In the genomic region with DNA sequence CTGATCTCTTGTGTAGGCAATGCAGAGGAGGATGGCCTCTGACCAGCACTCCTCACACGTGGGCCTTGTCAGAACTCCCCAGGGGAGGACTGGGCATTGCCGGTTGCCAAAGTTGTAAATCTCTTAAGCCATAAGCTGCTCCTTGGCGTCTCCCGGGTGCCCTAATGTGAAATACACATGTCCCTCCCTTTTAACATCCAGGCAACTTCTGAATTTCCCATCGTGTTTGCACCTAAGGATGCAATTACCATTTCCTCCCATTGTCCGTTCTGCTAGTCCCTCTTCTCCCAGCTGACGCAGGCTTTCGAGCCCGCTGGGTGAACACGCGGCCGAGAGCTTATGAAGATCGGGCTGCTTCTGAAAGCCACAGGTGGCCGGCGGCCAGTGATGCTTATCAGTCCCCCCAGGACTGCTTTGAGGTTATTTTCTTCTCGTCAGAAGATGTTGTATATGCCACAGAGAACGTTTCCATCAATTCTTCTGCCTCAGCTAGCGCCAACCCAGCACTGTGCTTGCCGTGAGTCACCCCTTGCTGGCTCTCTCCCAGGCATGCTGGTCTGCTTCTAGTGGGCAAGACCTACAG, we compare ENCODE assay signal across 9 mouse cellular contexts. TPM values are rescaled to one million over a fixed set of nuclear protein-coding genes. Genes with fewer than 3 reads are reported as not detected.
DNase-seq lines count a peak whose midpoint lies in the region; ATAC-seq lines count a peak whose summit lies in the region.
"Had no signal": no experiment of that assay in that cellular context is flagged by ENCODE, and none has a peak within 500 bp of the region (broad histone marks: within the 10 kb centered on the region; RNA-seq: fewer than 3 reads in every experiment).

No protein-coding gene starts in this region.

- no peak overlapping the region for H3K27ac ChIP-seq in hindbrain, embryonic 15.5 days (replicated peaks)
- H3K27ac ChIP-seq in hindbrain, embryonic 11.5 days (ENCODE audit: low read depth, low read length) = no peak overlapping the region
- H3K27ac ChIP-seq in lung, embryonic 16.5 days (ENCODE audit: low read length) = peak overlapping the region; percentile 45
- H3K27ac ChIP-seq: stomach, embryonic 15.5 days had no signal

- H3K4me3 ChIP-seq in hindbrain, embryonic 15.5 days = no peak overlapping the region
- no peak overlapping the region for H3K4me3 ChIP-seq in hindbrain, embryonic 11.5 days (ENCODE audit: low read depth, low read length)
- H3K4me3 ChIP-seq in lung, embryonic 16.5 days (ENCODE audit: low read length) = no peak overlapping the region
- H3K4me3 ChIP-seq: stomach, embryonic 15.5 days had no signal

- no peaks in the 10 kb centered on the region for H3K36me3 ChIP-seq in hindbrain, embryonic 15.5 days
- no peaks in the 10 kb centered on the region for H3K36me3 ChIP-seq in hindbrain, embryonic 11.5 days (ENCODE audit: control insufficient read depth, insufficient read depth, low read length)
- H3K36me3 ChIP-seq in lung, embryonic 16.5 days (ENCODE audit: control insufficient read depth, insufficient read depth, low read length) = no peaks in the 10 kb centered on the region
- H3K36me3 ChIP-seq: stomach, embryonic 15.5 days had no signal

- no peaks in the 10 kb centered on the region for H3K9me3 ChIP-seq in hindbrain, embryonic 15.5 days
- no peaks in the 10 kb centered on the region for H3K9me3 ChIP-seq in hindbrain, embryonic 11.5 days (ENCODE audit: control insufficient read depth, low read length)
- no peaks in the 10 kb centered on the region for H3K9me3 ChIP-seq in lung, embryonic 16.5 days (ENCODE audit: control insufficient read depth, low read length)
- H3K9me3 ChIP-seq: stomach, embryonic 15.5 days had no signal

- no peaks in the 10 kb centered on the region for H3K4me1 ChIP-seq in hindbrain, embryonic 15.5 days (replicated peaks)
- no peaks in the 10 kb centered on the region for H3K4me1 ChIP-seq in hindbrain, embryonic 11.5 days (replicated peaks; ENCODE audit: control insufficient read depth, insufficient read depth, low read length)
- H3K4me1 ChIP-seq in lung, embryonic 16.5 days (replicated peaks; ENCODE audit: control insufficient read depth, insufficient read depth, low read length) = no peaks in the 10 kb centered on the region
- H3K4me1 ChIP-seq: stomach, embryonic 15.5 days had no signal

- no peak overlapping the region for H3K4me2 ChIP-seq in hindbrain, embryonic 15.5 days
- H3K4me2 ChIP-seq in hindbrain, embryonic 11.5 days (replicated peaks; ENCODE audit: low read depth, low read length) = no peak overlapping the region
- H3K4me2 ChIP-seq in lung, embryonic 16.5 days (ENCODE audit: low read depth, low read length) = no peak overlapping the region
- H3K4me2 ChIP-seq: stomach, embryonic 15.5 days had no signal

- intact Hi-C loops in heart, postnatal 36 days (cut with DNase I) = loop anchor here (1.0 to 5.0 kb wide), 4 partner anchors 30 to 63 kb away; a partner anchor contains a TSS

- WGBS in hindbrain, embryonic 15.5 days = 55% methylated on average over 19 of the region's 19 CpGs
- 64% methylated on average over 19 of the region's 19 CpGs for WGBS in hindbrain, embryonic 11.5 days
- 53% methylated on average over 19 of the region's 19 CpGs for WGBS in lung, embryonic 16.5 days

- DNase-seq in hindbrain, embryonic 11.5 days (ENCODE audit: low spot score) = no peak
- peak; percentile 43 for DNase-seq in embryo, embryonic 10.5 days (ENCODE audit: low spot score)
- peak; percentile 56 to 58 for DNase-seq in heart, postnatal 36 days
- DNase-seq in spleen, adult 18-20 months = no peak
- DNase-seq in left cerebral cortex, adult 18-20 months (ENCODE audit: low spot score in 2 of 2) = no peak
- no peak for DNase-seq in thymus, postnatal 0 days (ENCODE audit: low spot score)

- ATAC-seq in hindbrain, embryonic 15.5 days (ENCODE audit: low FRiP score, low read depth) = peak; percentile 30; the same call in 1 of the 2 replicates
- ATAC-seq in hindbrain, embryonic 11.5 days (ENCODE audit: low FRiP score) = no peak
- ATAC-seq in lung, embryonic 16.5 days (ENCODE audit: low read depth) = peak; percentile 74

- H3K27me3 ChIP-seq in hindbrain, embryonic 15.5 days = no peaks in the 10 kb centered on the region
- H3K27me3 ChIP-seq in hindbrain, embryonic 11.5 days (ENCODE audit: control insufficient read depth, insufficient read depth, low read length) = no peaks in the 10 kb centered on the region
- no peaks in the 10 kb centered on the region for H3K27me3 ChIP-seq in lung, embryonic 16.5 days (ENCODE audit: control insufficient read depth, insufficient read depth, low read depth, low read length)
- H3K27me3 ChIP-seq: stomach, embryonic 15.5 days had no signal

- H3K9ac ChIP-seq in hindbrain, embryonic 15.5 days = no peak overlapping the region
- no peak overlapping the region for H3K9ac ChIP-seq in hindbrain, embryonic 11.5 days (ENCODE audit: low read depth, low read length)
- no peak overlapping the region for H3K9ac ChIP-seq in lung, embryonic 16.5 days (ENCODE audit: low read length)
- H3K9ac ChIP-seq: stomach, embryonic 15.5 days had no signal

RNA-seq across cellular contexts. Expression of a gene that starts 41.6 kb away (rescaled TPM):
- polyA plus RNA-seq in hindbrain, embryonic 15.5 days (2015; fragmentation: Nextera tagmentation; extraction: Ambion mirVana) = 17.5 and 21.7 TPM in 2 replicates
- 0.46 and 0.56 TPM in 2 replicates for polyA plus RNA-seq in hindbrain, embryonic 11.5 days (2014; fragmentation: Nextera tagmentation; extraction: Ambion mirVana)
- total RNA-seq in heart, postnatal 36 days (2021) = 100 to 1,000 TPM; 360 to 594 TPM
- 70.5 and 84.9 TPM in 2 replicates for polyA plus RNA-seq in lung, embryonic 16.5 days (2015; fragmentation: Nextera tagmentation; extraction: Ambion mirVana)
- under 1 TPM; 0.37 to 0.40 TPM for total RNA-seq in left cerebral cortex, adult 18-20 months (2021)
- polyA plus RNA-seq in thymus, postnatal 0 days (2015; fragmentation: Nextera tagmentation; extraction: Ambion mirVana) = 45.1 and 51.8 TPM in 2 replicates

Comparison
In these comparisons a context has a peak if more than half of its experiments do, and no peak if none do; other contexts are left out.
1. RNA of a gene that starts 41.6 kb away (polyA plus RNA-seq): 70.5 to 84.9 TPM in lung, embryonic 16.5 days, 45.1 to 51.8 TPM in thymus, postnatal 0 days and 17.5 to 21.7 TPM in hindbrain, embryonic 15.5 days; 0.46 to 0.56 TPM in hindbrain, embryonic 11.5 days; every median in the first group is over 10 times any median in the second.
2. DNase-seq: peak in embryo, embryonic 10.5 days (single experiment) and heart, postnatal 36 days (2 of 2); none in hindbrain, embryonic 11.5 days (single experiment), spleen, adult 18-20 months (0 of 2), left cerebral cortex, adult 18-20 months (0 of 2) and thymus, postnatal 0 days (single experiment).